Mouse (Mus musculus) thymus, adult 2 months (tissue): ENCODE results near the gene Ryr2. TPM values are rescaled to one million over a fixed set of nuclear protein-coding genes. Genes with fewer than 3 reads are reported as not detected.
"Not testable (repeated sequence)": the region's sequence is repeated elsewhere in the genome, so short reads cannot be mapped to it uniquely, and the experiment has no call there.

ENCODE experiments used
- DNase-seq: peaks from one replicate; pipeline ENCODE4 v3.0.0; 2021
- H3K27ac ChIP-seq: fragments of 200-500 bp; 2 replicates; pipeline ENCODE4 v1.5.1; 2012; ENCODE audit warnings: low read length, control low read depth; ENCODE audit not compliant: control insufficient read depth, insufficient read depth
- H3K27me3 ChIP-seq: fragments of 200-500 bp; 2 replicates; pipeline ENCODE4 v1.6.1; 2012; ENCODE audit warnings: mild to moderate bottlenecking, low read length, moderate library complexity, mixed read lengths; ENCODE audit not compliant: control insufficient read depth, insufficient read depth
- H3K36me3 ChIP-seq: fragments of 200-500 bp; 2 replicates; pipeline ENCODE4 v1.6.1; 2012; ENCODE audit warnings: mild to moderate bottlenecking, low read length, moderate library complexity; ENCODE audit not compliant: control insufficient read depth, insufficient read depth
- H3K4me1 ChIP-seq: fragments of 200-500 bp; replicated peaks from 2 replicates; pipeline ENCODE4 v1.6.1; 2012; ENCODE audit warnings: low read length; ENCODE audit not compliant: control insufficient read depth, insufficient read depth
- H3K4me3 ChIP-seq: fragments of 200-500 bp; 2 replicates; pipeline ENCODE4 v1.5.1; 2012; ENCODE audit warnings: mild to moderate bottlenecking, low read length, control low read depth, moderate library complexity; ENCODE audit not compliant: control insufficient read depth, insufficient read depth
- CTCF ChIP-seq: fragments of 200-500 bp; IDR thresholded peaks from 2 replicates; pipeline ENCODE4 v1.5.1; 2012; ENCODE audit warnings: mild to moderate bottlenecking, control low read depth, low read length, moderate library complexity, borderline replicate concordance; ENCODE audit not compliant: control insufficient read depth, poor library complexity, insufficient read depth; ENCODE audit errors: extremely low read depth
- POLR2A ChIP-seq: fragments of 200-500 bp; IDR thresholded peaks from 2 replicates; pipeline ENCODE4 v1.6.1; 2012; ENCODE audit warnings: mild to moderate bottlenecking, low read length, control low read depth, moderate library complexity; ENCODE audit not compliant: control insufficient read depth, poor library complexity, insufficient read depth; ENCODE audit errors: extremely low read depth
- WGBS: fragments of 180-500 bp; shearing (Covaris S2); methylation state at CpG from one replicate; pipeline ENCODE4 v1.1.7; 2018; 5-methylcytosine and 5-hydroxymethylcytosine counted together
- polyA plus RNA-seq: library from polyadenylated mRNA; depleted of rRNA; stranded (reverse); fragments of >200 nt; gene quantifications from 2 replicates; pipeline ENCODE4 v1.2.3, GENCODE M21; 2012

The Ryr2 gene
- polyA plus RNA-seq, 1 experiment = 3.6 TPM

GRCm38 (mm10) chr13:11567376-11567775 lies 539.4 kb downstream of the Ryr2 start:
- TF ChIP-seq POLR2A (no peak), CTCF (no peak)
- no peaks in the 10 kb centered on the region for H3K27me3 ChIP-seq
- DNase-seq = no peak
- no peak overlapping the region for H3K4me3 ChIP-seq
- no peaks in the 10 kb centered on the region for H3K4me1 ChIP-seq
- no peak overlapping the region for H3K27ac ChIP-seq
- no peaks in the 10 kb centered on the region for H3K36me3 ChIP-seq

- H3K27ac ChIP-seq = no peak overlapping the region
- DNase-seq = no peak
- 91% methylated on average over 9 of the region's 9 CpGs for WGBS
- no peak overlapping the region for H3K4me3 ChIP-seq
- no peaks in the 10 kb centered on the region for H3K36me3 ChIP-seq
- TF ChIP-seq POLR2A (no peak), CTCF (no peak)
- no peaks in the 10 kb centered on the region for H3K27me3 ChIP-seq
- no peaks in the 10 kb centered on the region for H3K4me1 ChIP-seq
These were observed 540.3 kb downstream of the Ryr2 start for GRCm38 (mm10) chr13:11566486-11566885.

- Histone ChIP-seq H3K4me3 (no peak overlapping the region), H3K36me3 (no peaks in the 10 kb centered on the region), H3K4me1 (no peaks in the 10 kb centered on the region), H3K27ac (no peak overlapping the region), H3K27me3 (no peaks in the 10 kb centered on the region)
- no peak for DNase-seq
- 46% methylated on average over 1 of the region's 1 CpGs for WGBS
- TF ChIP-seq POLR2A = no peak
- TF ChIP-seq CTCF = no peak
These were observed 543.3 kb downstream of the Ryr2 start for GRCm38 (mm10) chr13:11563224-11564024.

GRCm38 (mm10) chr13:11549644-11550043 lies 557.1 kb downstream of the Ryr2 start:
- TF ChIP-seq POLR2A (no peak), CTCF (no peak)
- H3K27me3 ChIP-seq = no peaks in the 10 kb centered on the region
- WGBS = 89% methylated on average over 3 of the region's 3 CpGs
- no peaks in the 10 kb centered on the region for H3K36me3 ChIP-seq
- no peak overlapping the region for H3K4me3 ChIP-seq
- no peak overlapping the region for H3K27ac ChIP-seq
- no peaks in the 10 kb centered on the region for H3K4me1 ChIP-seq
- DNase-seq = no peak

- H3K27me3 ChIP-seq, H3K4me1 ChIP-seq, DNase-seq, H3K36me3 ChIP-seq, H3K27ac ChIP-seq, H3K4me3 ChIP-seq: not testable (repeated sequence)
- WGBS = 75% methylated on average over 15 of the region's 15 CpGs
These were observed 557.6 kb downstream of the Ryr2 start for GRCm38 (mm10) chr13:11549136-11549535.

- no peak for TF ChIP-seq POLR2A
- no peak for TF ChIP-seq CTCF
- H3K4me1 ChIP-seq = no peaks in the 10 kb centered on the region
- H3K36me3 ChIP-seq = no peaks in the 10 kb centered on the region
- no peak overlapping the region for H3K4me3 ChIP-seq
- H3K27ac ChIP-seq = no peak overlapping the region
- 41% methylated on average over 7 of the region's 7 CpGs for WGBS
- no peaks in the 10 kb centered on the region for H3K27me3 ChIP-seq
- no peak for DNase-seq
These were observed 560.9 kb downstream of the Ryr2 start for GRCm38 (mm10) chr13:11545841-11546240.

GRCm38 (mm10) chr13:11542546-11542945 lies 564.2 kb downstream of the Ryr2 start:
- WGBS = 96% methylated on average over 3 of the region's 3 CpGs
- no peak overlapping the region for H3K4me3 ChIP-seq
- H3K4me1 ChIP-seq = no peaks in the 10 kb centered on the region
- H3K27ac ChIP-seq = no peak overlapping the region
- TF ChIP-seq CTCF = no peak
- no peak for TF ChIP-seq POLR2A
- H3K36me3 ChIP-seq = no peaks in the 10 kb centered on the region
- H3K27me3 ChIP-seq = no peaks in the 10 kb centered on the region
- DNase-seq = no peak
